Mouse (Mus musculus): Measurements from ENCODE around the gene Hhat. TPM values are rescaled to one million over a fixed set of nuclear protein-coding genes. Genes with fewer than 3 reads are reported as not detected.

Hhat gene
- polyA plus RNA-seq (2015; fragmentation: Nextera tagmentation; extraction: Ambion mirVana), result 3.1 and 3.6 TPM in 2 replicates

- Histone ChIP-seq H3K4me3 (ENCODE audit: low read depth, low read length) (peak within 1 kb of the TSS; percentile 75), H3K9ac (ENCODE audit: low read length) (peak within 1 kb of the TSS; percentile 75), H3K9me3 (ENCODE audit: control insufficient read depth, low read length) (no peaks in the 10 kb centered on the region), H3K27ac (replicated peaks) (peak within 1 kb of the TSS; percentile 93), H3K36me3 (ENCODE audit: control insufficient read depth, insufficient read depth, low read length) (no peaks in the 10 kb centered on the region), H3K27me3 (ENCODE audit: control insufficient read depth, insufficient read depth, low read length) (no peaks in the 10 kb centered on the region), H3K4me2 (replicated peaks; ENCODE audit: low read depth) (peak within 1 kb of the TSS; percentile 100), H3K4me1 (replicated peaks; ENCODE audit: control insufficient read depth, insufficient read depth) (0 out of 2 replicates have a peak, but pooled peaks cover 3% of the 10 kb centered on the region)
- TF ChIP-seq EP300 (optimal IDR thresholded peaks at IDR 0.05), result no peak
- peak; percentile 43 for TF ChIP-seq CTCF (IDR thresholded peaks at IDR 0.05; ENCODE audit: low read depth)
- WGBS, result 1% methylated on average over 57 of the region's 70 CpGs
- DNase-seq (ENCODE audit: low spot score), result peak; percentile 82
- ATAC-seq (ENCODE audit: low FRiP score, low TSS enrichment), result peak; percentile 86
These were observed at the start of gene Hhat for GRCm38 (mm10) chr1:192770495-192771331. Gene Hhat (minus strand): TSS chr1:192771223.

GRCm38 (mm10) chr1:192818334-192818733, 47.3 kb upstream of the Hhat start:
- Histone ChIP-seq H3K4me3 (ENCODE audit: low read depth, low read length) (no peak overlapping the region), H3K27me3 (ENCODE audit: control insufficient read depth, insufficient read depth, low read length) (0 out of 2 replicates have a peak, but pooled peaks cover 2% of the 10 kb centered on the region), H3K36me3 (ENCODE audit: control insufficient read depth, insufficient read depth, low read length) (no peaks in the 10 kb centered on the region), H3K9ac (ENCODE audit: low read length) (no peak overlapping the region), H3K4me1 (replicated peaks; ENCODE audit: control insufficient read depth, insufficient read depth) (no peaks in the 10 kb centered on the region; the same call in 1 of the 2 replicates), H3K9me3 (ENCODE audit: control insufficient read depth, low read length) (no peaks in the 10 kb centered on the region), H3K4me2 (replicated peaks; ENCODE audit: low read depth) (no peak overlapping the region), H3K27ac (replicated peaks) (no peak overlapping the region)
- no peak for ATAC-seq (ENCODE audit: low FRiP score, low TSS enrichment)
- 90% methylated on average over 5 of the region's 5 CpGs for WGBS
- TF ChIP-seq EP300 (optimal IDR thresholded peaks at IDR 0.05) (no peak), CTCF (IDR thresholded peaks at IDR 0.05; ENCODE audit: low read depth) (no peak)
- DNase-seq (ENCODE audit: low spot score), result no peak

GRCm38 (mm10) chr1:192815789-192816188, 44.8 kb upstream of the Hhat start:
- WGBS, result 38% methylated on average over 2 of the region's 2 CpGs
- no peak for ATAC-seq (ENCODE audit: low FRiP score, low TSS enrichment)
- no peak overlapping the region for H3K27ac ChIP-seq (replicated peaks)
- H3K36me3 ChIP-seq (ENCODE audit: control insufficient read depth, insufficient read depth, low read length), result no peaks in the 10 kb centered on the region
- no peak for TF ChIP-seq CTCF (IDR thresholded peaks at IDR 0.05; ENCODE audit: low read depth)
- TF ChIP-seq EP300 (optimal IDR thresholded peaks at IDR 0.05), result no peak
- H3K4me2 ChIP-seq (replicated peaks; ENCODE audit: low read depth), result no peak overlapping the region
- no peak overlapping the region for H3K9ac ChIP-seq (ENCODE audit: low read length)
- H3K4me1 ChIP-seq (replicated peaks; ENCODE audit: control insufficient read depth, insufficient read depth), result 0 out of 2 replicates have a peak, but pooled peaks cover 2% of the 10 kb centered on the region
- H3K9me3 ChIP-seq (ENCODE audit: control insufficient read depth, low read length), result no peaks in the 10 kb centered on the region
- DNase-seq (ENCODE audit: low spot score), result no peak
- 0 out of 2 replicates have a peak, but pooled peaks cover 2% of the 10 kb centered on the region for H3K27me3 ChIP-seq (ENCODE audit: control insufficient read depth, insufficient read depth, low read length)
- H3K4me3 ChIP-seq (ENCODE audit: low read depth, low read length), result no peak overlapping the region

GRCm38 (mm10) chr1:192814700-192815099, 43.7 kb upstream of the Hhat start:
- Histone ChIP-seq H3K9ac (ENCODE audit: low read length) (no peak overlapping the region), H3K27me3 (ENCODE audit: control insufficient read depth, insufficient read depth, low read length) (0 out of 2 replicates have a peak, but pooled peaks cover under 1% of the 10 kb centered on the region), H3K9me3 (ENCODE audit: control insufficient read depth, low read length) (no peaks in the 10 kb centered on the region), H3K4me1 (replicated peaks; ENCODE audit: control insufficient read depth, insufficient read depth) (0 out of 2 replicates have a peak, but pooled peaks cover 2% of the 10 kb centered on the region), H3K4me2 (replicated peaks; ENCODE audit: low read depth) (no peak overlapping the region), H3K36me3 (ENCODE audit: control insufficient read depth, insufficient read depth, low read length) (no peaks in the 10 kb centered on the region), H3K4me3 (ENCODE audit: low read depth, low read length) (no peak overlapping the region), H3K27ac (replicated peaks) (no peak overlapping the region)
- WGBS, result 46% methylated on average over 3 of the region's 3 CpGs
- ATAC-seq (ENCODE audit: low FRiP score, low TSS enrichment) (no peak), DNase-seq (ENCODE audit: low spot score) (no peak)
- no peak for TF ChIP-seq CTCF (IDR thresholded peaks at IDR 0.05; ENCODE audit: low read depth)

- H3K27ac ChIP-seq (replicated peaks), result no peak overlapping the region
- H3K27me3 ChIP-seq (ENCODE audit: control insufficient read depth, insufficient read depth, low read length), result no peaks in the 10 kb centered on the region
- H3K9ac ChIP-seq (ENCODE audit: low read length), result no peak overlapping the region
- ATAC-seq (ENCODE audit: low FRiP score, low TSS enrichment) (no peak), DNase-seq (ENCODE audit: low spot score) (no peak)
- no peaks in the 10 kb centered on the region for H3K9me3 ChIP-seq (ENCODE audit: control insufficient read depth, low read length)
- TF ChIP-seq CTCF (IDR thresholded peaks at IDR 0.05; ENCODE audit: low read depth), result no peak
- no peak for TF ChIP-seq EP300 (optimal IDR thresholded peaks at IDR 0.05)
- no peak overlapping the region for H3K4me2 ChIP-seq (replicated peaks; ENCODE audit: low read depth)
- H3K4me3 ChIP-seq (ENCODE audit: low read depth, low read length), result no peak overlapping the region
- H3K4me1 ChIP-seq (replicated peaks; ENCODE audit: control insufficient read depth, insufficient read depth), result 0 out of 2 replicates have a peak, but pooled peaks cover 2% of the 10 kb centered on the region
- H3K36me3 ChIP-seq (ENCODE audit: control insufficient read depth, insufficient read depth, low read length), result no peaks in the 10 kb centered on the region
- WGBS, result 81% methylated on average over 9 of the region's 9 CpGs
These were observed 41.7 kb upstream of the Hhat start for GRCm38 (mm10) chr1:192812758-192813157.

GRCm38 (mm10) chr1:192812290-192812689, 41.3 kb upstream of the Hhat start:
- Histone ChIP-seq H3K36me3 (ENCODE audit: control insufficient read depth, insufficient read depth, low read length) (no peaks in the 10 kb centered on the region), H3K27ac (replicated peaks) (no peak overlapping the region), H3K4me1 (replicated peaks; ENCODE audit: control insufficient read depth, insufficient read depth) (0 out of 2 replicates have a peak, but pooled peaks cover 2% of the 10 kb centered on the region), H3K27me3 (ENCODE audit: control insufficient read depth, insufficient read depth, low read length) (no peaks in the 10 kb centered on the region), H3K4me3 (ENCODE audit: low read depth, low read length) (no peak overlapping the region), H3K9me3 (ENCODE audit: control insufficient read depth, low read length) (no peaks in the 10 kb centered on the region), H3K4me2 (replicated peaks; ENCODE audit: low read depth) (no peak overlapping the region), H3K9ac (ENCODE audit: low read length) (no peak overlapping the region)
- DNase-seq (ENCODE audit: low spot score) (no peak), ATAC-seq (ENCODE audit: low FRiP score, low TSS enrichment) (no peak)
- TF ChIP-seq CTCF (IDR thresholded peaks at IDR 0.05; ENCODE audit: low read depth) (no peak), EP300 (optimal IDR thresholded peaks at IDR 0.05) (no peak)
- 37% methylated on average over 5 of the region's 5 CpGs for WGBS

Data from stomach, postnatal 0 days (tissue).